Mouse (Mus musculus): Measurements from ENCODE around the gene Pcp2.
A peak's percentile ranks its signal among the peaks of the same experiment; 100 is the strongest.

DNA sequence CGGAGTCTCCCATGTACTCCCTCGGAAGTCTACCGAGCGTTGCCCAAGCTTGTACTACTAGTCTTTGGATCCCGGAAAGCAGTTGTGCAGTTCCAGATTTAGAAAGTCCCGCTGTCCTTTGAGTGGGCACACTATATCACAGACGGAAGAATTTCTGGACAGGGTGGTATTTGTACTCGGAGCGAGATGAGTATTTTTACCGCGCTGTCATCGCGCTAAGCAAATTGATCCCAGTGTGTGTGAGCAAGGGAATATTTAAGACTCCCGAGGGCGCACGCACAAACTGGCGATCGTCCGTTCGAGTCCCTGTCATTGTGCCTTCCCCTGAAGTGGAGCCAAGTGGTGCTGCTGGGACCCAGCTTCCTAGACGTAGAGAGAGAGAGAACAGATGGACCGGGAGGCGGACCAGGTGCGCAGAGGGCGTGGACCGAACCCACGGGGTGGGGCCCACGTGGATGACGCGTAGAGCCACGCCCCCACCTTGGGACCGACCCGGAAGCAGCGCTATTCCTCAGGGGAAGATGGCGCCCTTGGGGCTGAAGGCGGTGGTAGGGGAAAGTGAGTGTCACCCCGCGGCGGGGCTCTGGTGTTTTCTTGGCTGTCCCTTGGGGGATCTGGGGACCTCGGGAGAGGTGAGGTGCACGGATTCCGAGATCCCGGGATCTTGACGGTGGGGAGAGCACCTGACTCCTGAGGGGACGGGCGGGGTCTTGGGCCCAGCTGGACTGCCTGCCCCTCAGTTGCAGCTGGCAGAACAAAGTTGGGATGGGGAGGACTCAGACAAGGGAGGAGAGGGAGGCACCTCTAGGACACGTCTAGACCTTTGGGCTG, 5.5 kb upstream of the Pcp2 start, which contains the start of gene Stxbp2:
- no peak for TF ChIP-seq ZNF384 (IDR thresholded peaks at IDR 0.05; ENCODE audit: low read depth, low read length)
- no peak for TF ChIP-seq MAFK (IDR thresholded peaks at IDR 0.05; ENCODE audit: insufficient read depth, low read depth, low read length)
- peak; percentile 6; the same call in 1 of the 2 replicates for TF ChIP-seq ZC3H11A (IDR thresholded peaks at IDR 0.05; ENCODE audit: borderline replicate concordance, low read depth, low read length)
- TF ChIP-seq CHD2 (IDR thresholded peaks at IDR 0.05; ENCODE audit: low read depth, low read length) = no peak
- TF ChIP-seq HCFC1 (IDR thresholded peaks at IDR 0.05; ENCODE audit: borderline replicate concordance, insufficient read depth, low read length) = no peak
